Mouse (Mus musculus) olfactory bulb, adult 2 months (tissue): ENCODE results near the gene Smarcb1. TPM values are rescaled to one million over a fixed set of nuclear protein-coding genes. Genes with fewer than 3 reads are reported as not detected.

Source experiments
- H3K27ac ChIP-seq: fragments of 200-500 bp; 2 replicates; pipeline ENCODE4 v1.5.1; 2012; ENCODE audit warnings: low read depth, low read length; ENCODE audit not compliant: insufficient read depth
- H3K4me1 ChIP-seq: fragments of 200-500 bp; 2 replicates; pipeline ENCODE4 v1.6.1; 2012; ENCODE audit warnings: low read length; ENCODE audit not compliant: control insufficient read depth, insufficient read depth
- H3K4me3 ChIP-seq: fragments of 200-500 bp; 2 replicates; pipeline ENCODE4 v1.5.1; 2012; ENCODE audit warnings: mild to moderate bottlenecking, low read depth, low read length, moderate library complexity; ENCODE audit not compliant: insufficient read depth
- CTCF ChIP-seq: fragments of 200-500 bp; IDR thresholded peaks from 2 replicates; pipeline ENCODE4 v1.5.1; 2012; ENCODE audit warnings: low read depth, mild to moderate bottlenecking, low read length, moderate library complexity; ENCODE audit not compliant: insufficient read depth
- POLR2A ChIP-seq: fragments of 200-500 bp; IDR thresholded peaks from 2 replicates; pipeline ENCODE4 v1.6.1; 2012; ENCODE audit warnings: mild to moderate bottlenecking, low read depth, low read length, moderate library complexity; ENCODE audit not compliant: insufficient read depth
- WGBS: fragments of 180-500 bp; shearing (Covaris S2); methylation state at CpG from one replicate; pipeline ENCODE4 v1.1.7; 2018; 5-methylcytosine and 5-hydroxymethylcytosine counted together
- polyA plus RNA-seq: library from polyadenylated mRNA; stranded (reverse); fragments of >200 nt; gene quantifications from 2 replicates; pipeline ENCODE4 v1.2.4, GENCODE M21; 2012; ENCODE audit warnings: low replicate concordance; ENCODE audit not compliant: missing spikeins, insufficient read depth, insufficient read length

Smarcb1 gene
- polyA plus RNA-seq, 1 experiment, result not detected

DNA sequence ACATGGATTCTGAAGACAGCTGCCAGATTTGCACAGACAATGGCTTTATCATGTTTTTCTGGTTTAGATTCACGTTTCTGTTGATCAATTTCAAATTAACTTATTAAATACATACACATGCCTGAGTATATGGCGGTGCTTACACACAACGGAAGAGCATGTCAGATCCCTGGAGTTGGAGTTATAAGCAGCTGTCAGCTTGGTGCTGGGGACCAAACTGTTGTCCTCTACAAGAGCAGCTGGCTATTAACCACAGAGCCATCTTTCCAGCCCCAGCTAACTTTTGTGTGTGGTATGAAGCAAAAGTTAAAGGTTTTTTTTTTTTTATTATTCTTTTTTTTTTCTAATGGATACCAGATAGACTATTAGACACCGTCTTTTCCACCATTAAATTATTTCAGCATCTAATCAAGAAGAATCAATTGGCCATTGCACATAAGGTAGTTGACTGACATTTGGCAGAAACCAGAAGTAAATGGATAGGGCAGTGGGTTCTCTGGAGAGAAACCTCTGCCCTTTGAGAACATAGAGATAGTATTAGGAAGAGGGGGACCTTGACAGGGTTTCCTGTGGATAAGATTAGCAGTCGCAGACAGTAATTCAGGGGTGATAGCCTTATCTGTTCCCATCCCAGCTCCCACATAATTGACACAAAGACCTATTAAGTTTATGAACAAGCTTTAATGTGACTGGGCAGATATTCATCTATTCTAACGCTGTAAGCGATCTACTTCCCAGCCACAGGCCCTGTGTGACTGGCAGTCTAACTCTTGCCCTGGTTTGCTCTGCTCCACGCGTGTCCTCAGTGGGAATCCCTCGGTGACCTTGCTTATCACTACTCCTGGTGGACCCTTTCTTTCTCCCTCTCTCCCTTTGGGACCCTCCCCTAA lies 49.1 kb downstream of the Smarcb1 start:
- 0 out of 2 replicates have a peak, but pooled peaks cover 2% of the 10 kb centered on the region for H3K4me1 ChIP-seq
- WGBS, result 38% methylated on average over 10 of the region's 10 CpGs
- peak overlapping the region; percentile 53 for H3K27ac ChIP-seq
- no peak for TF ChIP-seq CTCF
- TF ChIP-seq POLR2A, result peak; percentile 26; the same call in 1 of the 2 replicates
- peak overlapping the region; percentile 46 for H3K4me3 ChIP-seq

GRCm38 (mm10) chr10:75861587-75861986 lies 59.8 kb downstream of the Smarcb1 start:
- TF ChIP-seq POLR2A, result no peak
- TF ChIP-seq CTCF, result no peak
- Histone ChIP-seq H3K27ac (no peak overlapping the region), H3K4me1 (peaks cover 17% of the 10 kb centered on the region), H3K4me3 (no peak overlapping the region)
- WGBS, result 77% methylated on average over 5 of the region's 5 CpGs

- H3K27ac ChIP-seq, result 0 out of 2 replicates have a peak overlapping the region, but pooled peaks have one; percentile 89
Measured at GRCm38 (mm10) chr10:75860746-75861145, 60.7 kb downstream of the Smarcb1 start.

DNA sequence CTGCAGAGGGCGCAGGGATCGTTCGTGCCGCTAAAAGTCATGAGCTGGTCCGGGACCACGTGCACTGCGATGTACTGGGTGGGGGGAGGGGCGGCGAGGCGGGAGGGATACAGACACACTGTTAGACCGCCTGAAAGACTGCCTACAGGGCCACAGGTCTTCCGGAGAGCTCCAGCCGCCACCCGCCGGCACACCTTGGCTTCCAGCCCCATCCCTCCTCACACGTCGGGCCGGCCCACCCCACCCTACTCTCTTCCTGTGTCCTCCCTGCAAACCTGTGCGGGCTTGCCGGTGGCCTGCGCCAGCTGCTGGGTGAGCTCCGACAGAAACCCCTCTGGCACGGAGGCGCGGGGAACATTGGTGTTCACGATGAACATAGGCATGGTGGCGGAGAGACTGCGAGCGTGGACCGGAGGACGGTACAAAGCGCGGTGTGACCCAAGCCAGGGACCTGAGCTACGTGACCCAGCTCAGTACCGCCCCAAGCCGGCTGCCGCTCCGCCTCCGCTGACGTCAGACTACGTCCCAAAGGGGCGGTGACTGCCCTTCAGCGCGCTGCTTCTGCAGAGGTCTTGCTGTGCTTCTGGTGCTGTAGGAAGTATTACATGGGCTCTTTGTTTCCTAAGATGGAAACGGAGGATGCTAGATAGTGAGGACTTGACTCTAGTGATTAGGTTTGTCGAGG lies 61.5 kb downstream of the Smarcb1 start, which contains the start of gene Mif:
Gene Mif (minus strand): TSS at position 455 of the 685 bp plus-strand sequence.
- H3K27ac ChIP-seq, result peak within 1 kb of the TSS; percentile 89
- WGBS, result 0% methylated on average over 46 of the region's 46 CpGs
- H3K4me3 ChIP-seq, result peak within 1 kb of the TSS; percentile 96
- H3K4me1 ChIP-seq, result peaks cover 17% of the 10 kb centered on the region
- peak; percentile 73 for TF ChIP-seq POLR2A

More at GRCm38 (mm10) chr10:75860746-75861145, 60.7 kb downstream of the Smarcb1 start:
- TF ChIP-seq POLR2A, result no peak
- TF ChIP-seq CTCF, result no peak
- peaks cover 17% of the 10 kb centered on the region for H3K4me1 ChIP-seq
- 33% methylated on average over 7 of the region's 7 CpGs for WGBS
- H3K4me3 ChIP-seq, result no peak overlapping the region

DNA sequence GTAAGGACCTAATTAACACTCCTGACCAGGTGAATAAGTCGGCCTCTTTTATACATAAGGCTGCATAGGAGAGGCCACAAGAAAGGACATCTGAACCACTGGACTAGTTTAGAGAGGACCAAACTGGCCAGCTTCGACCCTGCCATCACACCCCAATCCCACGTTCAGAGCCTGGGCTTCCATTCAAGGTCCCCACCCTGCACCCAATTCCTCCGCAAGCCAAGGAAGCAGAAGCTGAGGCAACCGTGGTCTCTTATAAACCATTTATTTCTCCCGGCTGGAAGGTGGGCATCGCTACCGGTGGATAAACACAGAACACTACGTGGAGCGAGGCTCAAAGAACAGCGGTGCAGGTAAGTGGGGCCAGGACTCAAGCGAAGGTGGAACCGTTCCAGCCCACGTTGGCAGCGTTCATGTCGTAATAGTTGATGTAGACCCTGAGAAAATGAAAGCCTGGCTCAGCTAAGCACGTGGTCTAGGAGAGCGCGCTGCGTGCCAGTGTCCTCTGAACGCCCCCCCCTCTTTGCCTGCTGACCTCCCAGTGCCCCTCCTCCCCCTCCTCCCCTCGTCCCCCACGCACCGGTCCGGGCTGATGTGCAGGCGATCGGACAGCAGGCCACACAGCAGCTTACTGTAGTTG lies 62.2 kb downstream of the Smarcb1 start:
- TF ChIP-seq POLR2A (no peak), CTCF (no peak)
- H3K4me3 ChIP-seq, result peak overlapping the region; percentile 96
- WGBS, result 4% methylated on average over 27 of the region's 27 CpGs
- H3K27ac ChIP-seq, result no peak overlapping the region
- peaks cover 17% of the 10 kb centered on the region for H3K4me1 ChIP-seq

- Histone ChIP-seq H3K27ac (no peak overlapping the region), H3K4me1 (peaks cover 17% of the 10 kb centered on the region), H3K4me3 (no peak overlapping the region)
- TF ChIP-seq POLR2A, result no peak
- TF ChIP-seq CTCF, result no peak
- WGBS, result 88% methylated on average over 4 of the region's 4 CpGs
Measured at GRCm38 (mm10) chr10:75857598-75857997, 63.8 kb downstream of the Smarcb1 start.

- WGBS, result 85% methylated on average over 3 of the region's 3 CpGs
- Histone ChIP-seq H3K4me3 (no peak overlapping the region), H3K4me1 (peaks cover 17% of the 10 kb centered on the region), H3K27ac (no peak overlapping the region)
- TF ChIP-seq POLR2A (no peak), CTCF (no peak)
Measured at GRCm38 (mm10) chr10:75856976-75857375, 64.4 kb downstream of the Smarcb1 start.

DNA sequence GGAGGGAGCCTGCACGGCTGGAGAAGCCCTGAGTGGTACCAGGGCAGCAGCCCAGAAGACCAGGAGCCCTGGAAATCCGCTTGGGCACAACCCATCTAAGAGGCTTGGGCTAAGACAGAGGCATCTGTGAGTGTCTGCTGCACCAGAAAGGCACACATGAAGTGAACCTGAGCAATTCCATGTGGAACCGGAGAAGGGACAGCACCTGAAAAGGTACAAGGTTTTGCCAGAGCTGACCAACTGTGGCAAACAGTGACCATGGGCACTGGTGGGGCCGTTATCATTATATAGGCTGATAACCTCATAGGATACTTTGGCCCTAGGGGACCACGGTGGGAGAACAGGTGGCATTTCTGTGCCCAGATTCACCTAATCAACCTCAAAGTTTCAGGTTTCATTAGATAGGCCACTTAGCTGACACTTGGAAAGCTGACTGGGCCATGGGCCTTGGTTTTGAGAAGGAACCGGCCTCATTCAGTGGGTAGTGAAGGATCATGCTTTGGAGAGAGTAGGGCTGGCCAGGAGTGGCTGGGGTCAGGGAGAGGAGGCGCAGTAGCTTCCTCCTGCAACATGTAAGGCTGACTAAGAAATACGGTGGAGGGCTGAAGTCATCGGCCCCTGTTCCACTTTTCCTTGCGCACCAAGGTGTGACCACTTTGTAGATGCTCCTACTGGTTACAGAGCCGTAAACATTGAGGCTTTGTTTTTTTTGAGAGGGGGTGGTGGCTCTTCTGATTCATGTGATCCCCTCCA lies 65.1 kb downstream of the Smarcb1 start:
- peaks cover 17% of the 10 kb centered on the region for H3K4me1 ChIP-seq
- H3K27ac ChIP-seq, result no peak overlapping the region
- no peak overlapping the region for H3K4me3 ChIP-seq
- TF ChIP-seq CTCF (no peak), POLR2A (no peak)
- 88% methylated on average over 11 of the region's 11 CpGs for WGBS
